Mouse (Mus musculus): ENCODE data around the gene Gm17657. TPM values are rescaled to one million over a fixed set of nuclear protein-coding genes. Genes with fewer than 3 reads are reported as not detected.

Gene Gm17657
- polyA plus RNA-seq, 1 experiment from 2014 or later, result not detected

DNA sequence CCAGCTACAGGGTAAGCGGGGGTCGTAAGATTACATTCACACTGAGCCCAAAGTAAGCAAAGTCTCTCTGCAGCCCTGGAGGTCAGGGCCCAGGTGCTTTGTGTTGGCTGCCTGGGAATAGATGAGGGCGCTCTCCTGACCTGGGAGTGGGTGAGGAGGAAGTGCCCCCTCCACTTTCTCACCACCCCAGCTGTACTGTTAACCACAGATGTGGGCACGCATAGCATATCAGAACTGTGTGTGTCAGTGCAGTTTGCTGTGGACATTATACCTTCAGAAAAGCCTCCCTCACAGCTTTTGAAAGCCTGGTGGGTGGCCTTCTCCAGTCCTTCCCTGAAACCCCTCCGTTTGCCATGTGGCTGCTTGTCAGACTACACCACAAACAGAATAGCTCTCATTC, 34.9 kb upstream of the Gm17657 start:
- Histone ChIP-seq H3K4me3 (ENCODE audit: low read depth, low read length) (no peak overlapping the region), H3K9ac (ENCODE audit: low read depth, low read length) (no peak overlapping the region), H3K27me3 (ENCODE audit: control insufficient read depth, insufficient read depth, low read depth, low read length) (no peaks in the 10 kb centered on the region), H3K36me3 (ENCODE audit: control insufficient read depth, insufficient read depth, low read length) (peaks cover 7% of the 10 kb centered on the region), H3K4me1 (ENCODE audit: control insufficient read depth, insufficient read depth, low read length) (peaks cover 4% of the 10 kb centered on the region; the same call in 1 of the 2 replicates), H3K4me2 (ENCODE audit: low read length) (no peak overlapping the region), H3K9me3 (replicated peaks; ENCODE audit: control insufficient read depth, low read length, poor library complexity, severe bottlenecking) (no peaks in the 10 kb centered on the region), H3K27ac (ENCODE audit: low read length) (no peak overlapping the region)
- WGBS, result 88% methylated on average over 5 of the region's 5 CpGs
- ATAC-seq, result no peak

DNA sequence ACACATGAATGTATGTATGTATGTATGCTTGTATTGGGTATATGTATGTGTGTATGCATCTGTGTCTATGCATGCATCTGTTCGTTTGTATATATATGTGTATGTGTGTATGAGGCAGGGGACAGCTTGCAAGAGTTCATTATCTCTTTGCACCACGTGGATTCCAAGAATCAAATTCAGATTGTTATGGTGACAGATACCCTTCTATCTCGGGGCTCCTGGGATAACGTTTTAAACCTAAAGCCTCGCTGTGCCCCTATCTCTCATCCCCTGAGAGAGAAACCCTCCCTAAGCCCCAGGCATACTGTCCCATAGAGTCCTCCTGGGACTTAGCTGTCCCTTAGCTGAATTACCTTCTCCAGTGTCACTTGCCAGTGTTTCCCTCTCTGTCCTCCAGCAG, 34.1 kb upstream of the Gm17657 start:
- Histone ChIP-seq H3K4me3 (ENCODE audit: low read depth, low read length) (no peak overlapping the region), H3K9me3 (replicated peaks; ENCODE audit: control insufficient read depth, low read length, poor library complexity, severe bottlenecking) (no peaks in the 10 kb centered on the region), H3K9ac (ENCODE audit: low read depth, low read length) (no peak overlapping the region), H3K27me3 (ENCODE audit: control insufficient read depth, insufficient read depth, low read depth, low read length) (no peaks in the 10 kb centered on the region), H3K27ac (ENCODE audit: low read length) (no peak overlapping the region), H3K4me2 (ENCODE audit: low read length) (no peak overlapping the region), H3K4me1 (ENCODE audit: control insufficient read depth, insufficient read depth, low read length) (no peaks in the 10 kb centered on the region), H3K36me3 (ENCODE audit: control insufficient read depth, insufficient read depth, low read length) (peaks cover 14% of the 10 kb centered on the region)
- 88% methylated on average over 5 of the region's 5 CpGs for WGBS
- no peak for ATAC-seq

DNA sequence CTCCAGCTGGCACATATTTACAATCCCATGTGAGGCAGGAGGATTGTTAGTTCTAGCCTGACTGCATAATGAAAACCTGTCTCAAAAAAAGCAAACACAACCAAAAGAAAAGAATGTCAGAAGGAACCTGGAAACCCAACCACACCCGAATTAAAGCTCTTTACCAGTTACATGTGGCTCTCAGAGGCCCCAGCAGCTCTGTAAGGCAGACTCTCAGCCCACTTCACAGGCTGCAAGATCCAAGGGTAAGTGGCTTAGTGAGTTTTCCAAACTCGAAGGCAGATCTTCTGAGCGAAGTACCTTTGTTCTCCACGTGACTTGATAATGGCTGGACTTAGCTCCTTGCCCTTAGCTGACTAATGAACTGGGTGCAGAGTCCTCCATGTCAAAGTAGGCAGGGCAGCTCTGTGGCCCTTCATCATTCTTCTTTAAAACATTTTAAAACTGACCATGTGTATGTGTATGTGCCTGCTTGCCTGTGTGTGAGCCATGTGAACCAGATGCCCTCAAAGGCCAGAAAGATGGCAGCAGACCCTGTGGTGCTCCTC, 30.2 kb upstream of the Gm17657 start:
- H3K36me3 ChIP-seq (ENCODE audit: control insufficient read depth, insufficient read depth, low read length), result peaks cover 25% of the 10 kb centered on the region
- H3K4me1 ChIP-seq (ENCODE audit: control insufficient read depth, insufficient read depth, low read length), result no peaks in the 10 kb centered on the region
- no peak overlapping the region for H3K27ac ChIP-seq (ENCODE audit: low read length)
- H3K4me3 ChIP-seq (ENCODE audit: low read depth, low read length), result no peak overlapping the region
- no peaks in the 10 kb centered on the region for H3K9me3 ChIP-seq (replicated peaks; ENCODE audit: control insufficient read depth, low read length, poor library complexity, severe bottlenecking)
- H3K9ac ChIP-seq (ENCODE audit: low read depth, low read length), result no peak overlapping the region
- WGBS, result 83% methylated on average over 4 of the region's 4 CpGs
- no peaks in the 10 kb centered on the region for H3K27me3 ChIP-seq (ENCODE audit: control insufficient read depth, insufficient read depth, low read depth, low read length)
- ATAC-seq, result no peak
- H3K4me2 ChIP-seq (ENCODE audit: low read length), result no peak overlapping the region

DNA sequence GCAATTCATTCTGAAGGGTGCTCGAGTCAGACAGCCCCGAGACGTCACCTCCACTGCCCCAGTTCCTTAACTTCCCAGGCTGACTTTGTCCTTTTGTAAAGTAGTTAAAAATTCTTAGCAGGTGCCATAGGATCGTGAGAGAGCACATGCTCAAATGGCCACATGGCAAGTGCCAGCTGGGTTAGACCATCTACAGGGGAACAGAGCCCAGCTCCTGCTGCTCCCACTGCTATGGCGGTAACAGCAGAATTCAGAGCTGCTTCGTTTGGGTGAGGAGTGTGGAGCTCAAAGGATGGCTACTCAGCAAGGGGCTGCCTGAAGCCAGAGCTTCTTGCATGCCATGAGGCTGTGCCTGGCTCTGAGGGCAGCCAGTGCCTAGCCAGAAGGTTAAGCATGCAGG, 20.4 kb upstream of the Gm17657 start:
- Histone ChIP-seq H3K9ac (ENCODE audit: low read depth, low read length) (no peak overlapping the region), H3K4me2 (ENCODE audit: low read length) (no peak overlapping the region), H3K27me3 (ENCODE audit: control insufficient read depth, insufficient read depth, low read depth, low read length) (no peaks in the 10 kb centered on the region), H3K4me3 (ENCODE audit: low read depth, low read length) (no peak overlapping the region), H3K9me3 (replicated peaks; ENCODE audit: control insufficient read depth, low read length, poor library complexity, severe bottlenecking) (no peaks in the 10 kb centered on the region), H3K4me1 (ENCODE audit: control insufficient read depth, insufficient read depth, low read length) (no peaks in the 10 kb centered on the region), H3K36me3 (ENCODE audit: control insufficient read depth, insufficient read depth, low read length) (peaks cover 27% of the 10 kb centered on the region), H3K27ac (ENCODE audit: low read length) (no peak overlapping the region)
- no peak for ATAC-seq
- WGBS, result 81% methylated on average over 6 of the region's 6 CpGs

DNA sequence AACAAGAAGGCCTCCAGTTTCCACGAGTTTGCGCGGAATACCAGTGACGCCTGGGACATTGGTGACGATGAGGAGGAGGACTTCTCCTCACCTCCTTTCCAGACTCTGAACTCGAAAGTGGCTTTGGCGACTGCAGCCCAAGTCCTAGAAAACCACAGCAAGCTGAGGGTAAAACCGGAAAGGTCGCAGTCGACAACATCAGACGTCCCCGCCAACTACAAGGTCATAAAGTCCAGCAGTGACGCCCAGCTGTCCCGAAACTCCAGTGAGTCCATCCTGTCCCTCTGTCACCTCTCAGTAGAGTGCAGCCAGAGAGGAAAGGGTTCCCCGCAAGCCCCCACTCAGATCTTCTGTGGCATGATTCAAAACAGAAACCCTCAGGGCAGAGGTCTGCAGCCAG, 19.0 kb upstream of the Gm17657 start:
- H3K4me1 ChIP-seq (ENCODE audit: control insufficient read depth, insufficient read depth, low read length), result no peaks in the 10 kb centered on the region
- no peaks in the 10 kb centered on the region for H3K9me3 ChIP-seq (replicated peaks; ENCODE audit: control insufficient read depth, low read length, poor library complexity, severe bottlenecking)
- no peak overlapping the region for H3K4me2 ChIP-seq (ENCODE audit: low read length)
- H3K9ac ChIP-seq (ENCODE audit: low read depth, low read length), result no peak overlapping the region
- H3K27ac ChIP-seq (ENCODE audit: low read length), result no peak overlapping the region
- H3K36me3 ChIP-seq (ENCODE audit: control insufficient read depth, insufficient read depth, low read length), result peaks cover 25% of the 10 kb centered on the region
- H3K27me3 ChIP-seq (ENCODE audit: control insufficient read depth, insufficient read depth, low read depth, low read length), result no peaks in the 10 kb centered on the region
- WGBS, result 93% methylated on average over 15 of the region's 15 CpGs
- no peak overlapping the region for H3K4me3 ChIP-seq (ENCODE audit: low read depth, low read length)
- no peak for ATAC-seq

DNA sequence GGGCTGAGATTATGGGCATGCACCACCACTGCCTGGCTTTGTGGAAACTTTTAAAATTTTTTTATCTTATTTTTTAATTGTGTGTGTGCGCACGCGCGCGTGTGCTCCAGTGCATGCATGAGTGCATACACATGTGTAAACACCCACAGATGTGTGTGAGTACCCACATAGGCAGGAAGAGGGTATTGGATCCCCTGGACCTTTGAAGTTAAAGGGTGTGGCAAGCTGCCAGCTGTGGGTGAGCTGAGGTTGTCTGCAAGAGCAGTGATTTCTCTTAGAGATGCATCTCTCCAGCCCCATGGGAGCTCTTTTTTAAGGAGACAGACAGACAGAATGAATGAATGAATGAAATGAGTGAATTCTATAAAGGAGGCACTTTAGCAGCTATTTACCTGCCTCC, 16.1 kb upstream of the Gm17657 start:
- Histone ChIP-seq H3K4me2 (ENCODE audit: low read length) (no peak overlapping the region), H3K9me3 (replicated peaks; ENCODE audit: control insufficient read depth, low read length, poor library complexity, severe bottlenecking) (no peaks in the 10 kb centered on the region), H3K9ac (ENCODE audit: low read depth, low read length) (no peak overlapping the region), H3K4me1 (ENCODE audit: control insufficient read depth, insufficient read depth, low read length) (no peaks in the 10 kb centered on the region), H3K27ac (ENCODE audit: low read length) (no peak overlapping the region), H3K36me3 (ENCODE audit: control insufficient read depth, insufficient read depth, low read length) (peaks cover 10% of the 10 kb centered on the region), H3K4me3 (ENCODE audit: low read depth, low read length) (no peak overlapping the region), H3K27me3 (ENCODE audit: control insufficient read depth, insufficient read depth, low read depth, low read length) (no peaks in the 10 kb centered on the region)
- 95% methylated on average over 5 of the region's 5 CpGs for WGBS
- ATAC-seq, result no peak

DNA sequence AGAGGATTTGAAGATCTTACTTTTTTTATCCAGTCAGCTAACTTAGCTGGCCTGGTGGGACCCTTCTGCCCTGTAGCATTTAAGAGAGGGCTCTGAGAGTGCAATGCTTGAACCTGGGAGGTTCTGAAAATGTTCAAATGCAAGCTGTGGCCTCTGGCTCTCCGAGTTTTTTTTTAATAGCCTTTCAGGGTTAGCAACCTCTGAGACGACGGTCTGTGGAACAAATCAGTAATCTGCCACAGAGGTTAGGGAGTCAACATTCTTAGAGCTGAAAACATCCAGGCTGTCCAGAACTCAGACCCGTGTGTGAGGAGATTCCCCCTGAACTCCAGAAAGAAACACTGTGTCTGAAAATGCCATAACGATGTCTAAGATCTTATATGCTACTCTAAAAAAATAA, 9.0 kb upstream of the Gm17657 start:
- Histone ChIP-seq H3K9ac (ENCODE audit: low read depth, low read length) (no peak overlapping the region), H3K9me3 (replicated peaks; ENCODE audit: control insufficient read depth, low read length, poor library complexity, severe bottlenecking) (no peaks in the 10 kb centered on the region), H3K27me3 (ENCODE audit: control insufficient read depth, insufficient read depth, low read depth, low read length) (no peaks in the 10 kb centered on the region), H3K4me2 (ENCODE audit: low read length) (no peak overlapping the region), H3K4me3 (ENCODE audit: low read depth, low read length) (no peak overlapping the region), H3K27ac (ENCODE audit: low read length) (no peak overlapping the region), H3K4me1 (ENCODE audit: control insufficient read depth, insufficient read depth, low read length) (no peaks in the 10 kb centered on the region), H3K36me3 (ENCODE audit: control insufficient read depth, insufficient read depth, low read length) (no peaks in the 10 kb centered on the region)
- no peak for ATAC-seq
- WGBS, result 80% methylated on average over 5 of the region's 5 CpGs

DNA sequence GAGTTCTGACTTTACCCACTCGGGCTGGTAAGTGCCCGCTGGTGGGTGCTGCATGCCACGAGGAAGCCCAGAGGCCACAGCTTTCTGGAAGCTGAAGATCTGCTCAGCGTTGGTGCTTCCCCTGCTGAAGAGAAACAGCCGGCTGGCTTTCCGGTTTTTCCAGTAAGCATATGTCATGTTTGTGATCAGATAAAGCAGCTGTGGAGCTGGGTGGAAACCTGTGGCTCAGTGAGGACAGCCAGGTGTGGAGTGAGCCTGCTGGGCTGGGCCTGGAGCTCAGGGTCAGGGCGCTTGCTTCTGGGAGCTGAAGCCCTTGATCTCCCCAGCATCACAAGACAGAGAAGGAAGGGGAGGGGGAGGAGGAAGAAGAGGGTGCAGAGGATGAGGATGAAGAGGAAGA, 7.5 kb upstream of the Gm17657 start:
- no peak overlapping the region for H3K9ac ChIP-seq (ENCODE audit: low read depth, low read length)
- no peak overlapping the region for H3K4me3 ChIP-seq (ENCODE audit: low read depth, low read length)
- ATAC-seq, result no peak
- WGBS, result 95% methylated on average over 7 of the region's 7 CpGs
- no peaks in the 10 kb centered on the region for H3K27me3 ChIP-seq (ENCODE audit: control insufficient read depth, insufficient read depth, low read depth, low read length)
- H3K4me1 ChIP-seq (ENCODE audit: control insufficient read depth, insufficient read depth, low read length), result no peaks in the 10 kb centered on the region
- no peak overlapping the region for H3K4me2 ChIP-seq (ENCODE audit: low read length)
- H3K27ac ChIP-seq (ENCODE audit: low read length), result no peak overlapping the region
- no peaks in the 10 kb centered on the region for H3K36me3 ChIP-seq (ENCODE audit: control insufficient read depth, insufficient read depth, low read length)
- H3K9me3 ChIP-seq (replicated peaks; ENCODE audit: control insufficient read depth, low read length, poor library complexity, severe bottlenecking), result no peaks in the 10 kb centered on the region

DNA sequence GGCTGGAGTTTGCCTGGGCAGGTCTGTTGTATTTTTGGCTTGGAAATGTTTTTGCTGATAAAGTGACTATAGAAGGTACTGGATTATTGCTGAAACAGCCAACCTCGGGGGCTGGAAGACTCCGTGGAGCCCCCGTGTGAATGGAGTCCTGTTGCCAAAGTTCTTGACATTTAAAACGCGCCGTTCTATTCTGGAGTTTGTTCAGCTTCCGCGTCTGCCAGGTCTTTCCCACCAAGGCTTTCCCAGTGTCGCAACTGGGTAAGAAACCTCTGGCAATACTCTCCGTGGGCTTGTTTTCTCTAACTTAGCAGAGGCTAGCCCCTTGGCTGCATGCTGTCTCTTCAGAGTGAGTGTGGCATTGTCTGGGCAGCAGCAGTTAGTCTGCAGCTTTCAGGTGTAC, 7.0 kb upstream of the Gm17657 start:
- no peak overlapping the region for H3K4me2 ChIP-seq (ENCODE audit: low read length)
- H3K4me3 ChIP-seq (ENCODE audit: low read depth, low read length), result no peak overlapping the region
- H3K9ac ChIP-seq (ENCODE audit: low read depth, low read length), result no peak overlapping the region
- no peak for ATAC-seq
- no peaks in the 10 kb centered on the region for H3K9me3 ChIP-seq (replicated peaks; ENCODE audit: control insufficient read depth, low read length, poor library complexity, severe bottlenecking)
- no peak overlapping the region for H3K27ac ChIP-seq (ENCODE audit: low read length)
- no peaks in the 10 kb centered on the region for H3K4me1 ChIP-seq (ENCODE audit: control insufficient read depth, insufficient read depth, low read length)
- H3K27me3 ChIP-seq (ENCODE audit: control insufficient read depth, insufficient read depth, low read depth, low read length), result no peaks in the 10 kb centered on the region
- no peaks in the 10 kb centered on the region for H3K36me3 ChIP-seq (ENCODE audit: control insufficient read depth, insufficient read depth, low read length)
- WGBS, result 92% methylated on average over 10 of the region's 10 CpGs

DNA sequence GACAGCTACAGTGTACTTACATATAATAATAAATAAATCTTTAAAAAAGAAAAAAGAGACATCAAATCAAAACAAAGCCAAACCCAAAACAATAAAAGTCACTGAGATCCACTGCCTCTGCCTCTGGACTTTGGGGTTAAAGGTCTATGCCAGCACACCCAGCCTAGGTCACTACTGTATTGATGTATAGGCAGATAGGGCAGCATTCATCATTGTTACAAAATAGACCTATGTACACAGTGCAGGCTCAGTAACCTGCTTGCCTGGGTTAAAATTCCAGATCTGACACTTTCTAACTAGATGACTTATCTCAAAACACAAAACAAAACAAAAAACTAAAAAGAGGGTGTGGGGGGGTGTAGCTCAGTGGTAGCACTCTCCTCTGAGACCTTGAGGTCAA, 4.7 kb upstream of the Gm17657 start:
- Histone ChIP-seq H3K4me3 (ENCODE audit: low read depth, low read length) (no peak overlapping the region), H3K4me1 (ENCODE audit: control insufficient read depth, insufficient read depth, low read length) (peaks cover 13% of the 10 kb centered on the region), H3K36me3 (ENCODE audit: control insufficient read depth, insufficient read depth, low read length) (no peaks in the 10 kb centered on the region), H3K9me3 (replicated peaks; ENCODE audit: control insufficient read depth, low read length, poor library complexity, severe bottlenecking) (no peaks in the 10 kb centered on the region), H3K27ac (ENCODE audit: low read length) (no peak overlapping the region), H3K4me2 (ENCODE audit: low read length) (no peak overlapping the region), H3K27me3 (ENCODE audit: control insufficient read depth, insufficient read depth, low read depth, low read length) (no peaks in the 10 kb centered on the region), H3K9ac (ENCODE audit: low read depth, low read length) (no peak overlapping the region)
- ATAC-seq, result no peak

Measured in midbrain, embryonic 16.5 days (tissue).